Mouse (Mus musculus): Measurements from ENCODE around the gene Eme1. TPM values are rescaled to one million over a fixed set of nuclear protein-coding genes. Genes with fewer than 3 reads are reported as not detected.
"Not testable (repeated sequence)": the region's sequence is repeated elsewhere in the genome, so short reads cannot be mapped to it uniquely, and the experiment has no call there.

Gene Eme1
- 13.6 and 14.0 TPM in 2 replicates for polyA plus RNA-seq (2015; fragmentation: Nextera tagmentation; extraction: Ambion mirVana)

GRCm38 (mm10) chr11:94653663-94654436 is at the start of gene Eme1, which contains the start of gene Mrpl27:
Eme1 (minus strand) TSS chr11:94653964.
Mrpl27 (plus strand) TSS chr11:94653767.
- peaks cover 19% of the 10 kb centered on the region for H3K4me1 ChIP-seq
- peaks cover 34% of the 10 kb centered on the region for H3K36me3 ChIP-seq
- peak; percentile 82 for ATAC-seq (ENCODE audit: insufficient number of reproducible peaks, low FRiP score, low TSS enrichment, low read depth)
- no peaks in the 10 kb centered on the region for H3K27me3 ChIP-seq
- peak within 1 kb of the TSS; percentile 74 for H3K4me2 ChIP-seq
- peak within 1 kb of the TSS; percentile 44; the same call in 1 of the 2 replicates for H3K9ac ChIP-seq
- 1% methylated on average over 32 of the region's 32 CpGs for WGBS
- no peaks in the 10 kb centered on the region for H3K9me3 ChIP-seq
- peak within 1 kb of the TSS; percentile 98 for H3K27ac ChIP-seq
- peak within 1 kb of the TSS; percentile 72 for H3K4me3 ChIP-seq

GRCm38 (mm10) chr11:94702216-94702610 is 48.4 kb upstream of the Eme1 start:
- H3K27ac ChIP-seq, result no peak overlapping the region
- peaks cover 5% of the 10 kb centered on the region; the same call in 1 of the 2 replicates for H3K4me1 ChIP-seq
- WGBS, result 35% methylated on average over 3 of the region's 3 CpGs
- no peak overlapping the region for H3K9ac ChIP-seq
- ATAC-seq (ENCODE audit: insufficient number of reproducible peaks, low FRiP score, low TSS enrichment, low read depth), result no peak
- no peak overlapping the region for H3K4me3 ChIP-seq
- H3K36me3 ChIP-seq, result no peaks in the 10 kb centered on the region
- no peaks in the 10 kb centered on the region for H3K9me3 ChIP-seq
- no peak overlapping the region for H3K4me2 ChIP-seq
- H3K27me3 ChIP-seq, result peaks cover 6% of the 10 kb centered on the region; the same call in 1 of the 2 replicates

GRCm38 (mm10) chr11:94701401-94702215 is 47.8 kb upstream of the Eme1 start:
- Histone ChIP-seq H3K4me2 (no peak overlapping the region), H3K36me3 (no peaks in the 10 kb centered on the region), H3K4me1 (peaks cover 5% of the 10 kb centered on the region; the same call in 1 of the 2 replicates), H3K27ac (no peak overlapping the region), H3K9ac (no peak overlapping the region), H3K27me3 (peaks cover 6% of the 10 kb centered on the region; the same call in 1 of the 2 replicates), H3K9me3 (no peaks in the 10 kb centered on the region), H3K4me3 (no peak overlapping the region)
- no peak for ATAC-seq (ENCODE audit: insufficient number of reproducible peaks, low FRiP score, low TSS enrichment, low read depth)
- WGBS, result 44% methylated on average over 27 of the region's 27 CpGs

DNA sequence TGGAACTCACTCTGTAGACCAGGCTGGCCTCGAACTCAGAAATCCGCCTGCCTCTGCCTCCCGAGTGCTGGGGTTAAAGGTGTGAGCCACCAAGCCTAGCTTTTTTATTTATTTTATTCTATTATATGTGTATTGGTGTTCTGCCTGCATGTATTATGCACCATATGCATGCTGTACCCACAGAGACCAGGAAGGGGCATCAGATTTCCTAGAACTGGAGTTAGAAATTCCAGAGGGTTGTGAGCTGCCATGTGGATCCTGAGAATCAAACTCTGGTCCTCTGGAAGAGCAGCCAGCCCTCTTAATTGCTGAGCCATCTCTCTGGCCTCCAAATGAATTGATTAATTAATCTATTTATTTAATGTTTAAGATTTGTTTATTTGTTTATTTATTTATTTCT is 45.6 kb upstream of the Eme1 start:
- H3K9me3 ChIP-seq, result no peaks in the 10 kb centered on the region
- H3K4me2 ChIP-seq, result no peak overlapping the region
- H3K36me3 ChIP-seq, result no peaks in the 10 kb centered on the region
- peaks cover 6% of the 10 kb centered on the region; the same call in 1 of the 2 replicates for H3K27me3 ChIP-seq
- peaks cover 5% of the 10 kb centered on the region; the same call in 1 of the 2 replicates for H3K4me1 ChIP-seq
- H3K4me3 ChIP-seq, result no peak overlapping the region
- H3K27ac ChIP-seq, result no peak overlapping the region
- 97% methylated on average over 3 of the region's 3 CpGs for WGBS
- H3K9ac ChIP-seq, result no peak overlapping the region
- no peak for ATAC-seq (ENCODE audit: insufficient number of reproducible peaks, low FRiP score, low TSS enrichment, low read depth)

DNA sequence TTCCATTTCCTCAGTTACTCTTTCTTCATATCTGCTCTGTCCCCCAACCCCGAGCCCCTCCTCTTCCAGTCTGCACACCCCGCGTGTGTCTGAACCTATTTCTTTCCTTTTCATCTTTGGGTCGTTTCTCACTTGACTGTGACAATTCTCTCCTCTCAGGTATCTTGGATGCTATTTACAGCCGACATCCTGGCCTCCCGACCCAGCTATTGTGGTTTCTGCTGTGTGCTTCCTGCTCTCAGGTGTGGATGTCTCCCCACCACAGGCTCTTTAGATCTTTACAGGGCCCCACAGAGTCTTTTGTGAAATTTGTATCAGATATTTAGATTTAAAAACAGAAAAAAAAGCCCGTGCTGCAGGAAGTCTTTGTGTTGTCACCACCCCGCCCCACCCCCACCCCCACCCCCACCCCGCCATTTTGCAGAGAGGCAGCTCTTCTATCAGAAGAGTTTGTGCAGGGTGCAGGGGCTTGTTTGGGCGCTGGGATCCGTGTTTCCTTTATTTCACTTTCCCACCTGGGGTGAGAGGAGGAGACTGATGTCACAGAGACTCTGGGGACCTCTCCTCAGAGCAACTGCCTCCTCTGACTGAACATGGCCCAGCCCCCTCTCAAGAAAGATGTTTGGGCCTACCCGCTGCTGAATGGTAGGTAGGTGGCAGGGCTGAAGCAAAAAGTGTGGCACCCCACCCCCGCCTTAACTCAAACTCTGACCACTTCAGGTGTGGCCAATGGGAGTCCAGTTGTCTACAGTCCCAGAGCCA is 44.1 kb upstream of the Eme1 start:
- 43% methylated on average over 13 of the region's 13 CpGs for WGBS
- Histone ChIP-seq H3K27me3 (peaks cover 6% of the 10 kb centered on the region; the same call in 1 of the 2 replicates), H3K36me3 (no peaks in the 10 kb centered on the region), H3K9me3 (no peaks in the 10 kb centered on the region), H3K27ac (no peak overlapping the region), H3K4me1 (peaks cover 5% of the 10 kb centered on the region; the same call in 1 of the 2 replicates), H3K9ac (no peak overlapping the region), H3K4me3 (no peak overlapping the region), H3K4me2 (no peak overlapping the region)
- no peak for ATAC-seq (ENCODE audit: insufficient number of reproducible peaks, low FRiP score, low TSS enrichment, low read depth)

- peaks cover 5% of the 10 kb centered on the region; the same call in 1 of the 2 replicates for H3K4me1 ChIP-seq
- H3K27me3 ChIP-seq, result peaks cover 6% of the 10 kb centered on the region; the same call in 1 of the 2 replicates
- H3K36me3 ChIP-seq, result no peaks in the 10 kb centered on the region
- H3K27ac ChIP-seq, result no peak overlapping the region
- WGBS, result 90% methylated on average over 2 of the region's 2 CpGs
- no peak for ATAC-seq (ENCODE audit: insufficient number of reproducible peaks, low FRiP score, low TSS enrichment, low read depth)
- H3K9me3 ChIP-seq, result no peaks in the 10 kb centered on the region
- no peak overlapping the region for H3K4me2 ChIP-seq
- H3K4me3 ChIP-seq, result no peak overlapping the region
- H3K9ac ChIP-seq, result no peak overlapping the region
These were observed 43.4 kb upstream of the Eme1 start for GRCm38 (mm10) chr11:94697140-94697539.

- H3K4me1 ChIP-seq, result no peaks in the 10 kb centered on the region
- H3K27ac ChIP-seq, result no peak overlapping the region
- no peaks in the 10 kb centered on the region for H3K27me3 ChIP-seq
- H3K4me3 ChIP-seq, result no peak overlapping the region
- no peak overlapping the region for H3K4me2 ChIP-seq
- no peak overlapping the region for H3K9ac ChIP-seq
- 58% methylated on average over 6 of the region's 6 CpGs for WGBS
- no peaks in the 10 kb centered on the region for H3K36me3 ChIP-seq
- no peaks in the 10 kb centered on the region for H3K9me3 ChIP-seq
- no peak for ATAC-seq (ENCODE audit: insufficient number of reproducible peaks, low FRiP score, low TSS enrichment, low read depth)
These were observed 41.7 kb upstream of the Eme1 start for GRCm38 (mm10) chr11:94695508-94695907.

- not testable (repeated sequence) for H3K36me3 ChIP-seq; ATAC-seq (ENCODE audit: insufficient number of reproducible peaks, low FRiP score, low TSS enrichment, low read depth); H3K4me1 ChIP-seq; H3K27ac ChIP-seq; H3K9me3 ChIP-seq; H3K4me3 ChIP-seq; H3K9ac ChIP-seq; H3K4me2 ChIP-seq; H3K27me3 ChIP-seq
These were observed 38.7 kb upstream of the Eme1 start for GRCm38 (mm10) chr11:94692502-94692901.

DNA sequence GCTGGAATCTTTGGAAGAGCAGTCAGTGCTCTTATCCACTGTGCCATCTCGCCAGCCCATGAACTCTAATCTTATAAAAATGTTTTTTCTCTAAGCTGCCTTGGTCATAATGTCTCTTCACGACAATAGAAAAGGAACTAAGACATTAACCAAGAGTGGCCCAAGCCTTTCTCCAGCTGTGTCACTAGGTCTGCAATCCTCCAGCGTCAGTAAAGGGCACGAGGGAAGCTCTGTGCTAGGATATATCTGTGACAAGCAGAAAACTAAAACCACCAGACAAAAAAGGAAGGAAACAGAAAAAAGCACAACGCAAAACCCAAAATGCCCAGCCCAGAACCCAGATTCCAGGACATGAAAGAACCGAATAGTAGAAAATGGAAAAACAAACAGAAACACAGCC is 33.4 kb upstream of the Eme1 start:
- WGBS, result 81% methylated on average over 6 of the region's 6 CpGs
- H3K9me3 ChIP-seq, result no peaks in the 10 kb centered on the region
- H3K4me2 ChIP-seq, result no peak overlapping the region
- no peak overlapping the region for H3K4me3 ChIP-seq
- H3K9ac ChIP-seq, result no peak overlapping the region
- ATAC-seq (ENCODE audit: insufficient number of reproducible peaks, low FRiP score, low TSS enrichment, low read depth), result no peak
- H3K4me1 ChIP-seq, result no peaks in the 10 kb centered on the region
- H3K27ac ChIP-seq, result no peak overlapping the region
- no peaks in the 10 kb centered on the region for H3K36me3 ChIP-seq
- H3K27me3 ChIP-seq, result no peaks in the 10 kb centered on the region

GRCm38 (mm10) chr11:94682427-94682826 is 28.7 kb upstream of the Eme1 start:
- H3K9me3 ChIP-seq, result no peaks in the 10 kb centered on the region
- ATAC-seq (ENCODE audit: insufficient number of reproducible peaks, low FRiP score, low TSS enrichment, low read depth), result no peak
- no peaks in the 10 kb centered on the region for H3K27me3 ChIP-seq
- 74% methylated on average over 7 of the region's 7 CpGs for WGBS
- peaks cover 8% of the 10 kb centered on the region for H3K4me1 ChIP-seq
- H3K4me2 ChIP-seq, result no peak overlapping the region
- H3K36me3 ChIP-seq, result no peaks in the 10 kb centered on the region
- no peak overlapping the region for H3K4me3 ChIP-seq
- H3K9ac ChIP-seq, result no peak overlapping the region
- no peak overlapping the region for H3K27ac ChIP-seq

DNA sequence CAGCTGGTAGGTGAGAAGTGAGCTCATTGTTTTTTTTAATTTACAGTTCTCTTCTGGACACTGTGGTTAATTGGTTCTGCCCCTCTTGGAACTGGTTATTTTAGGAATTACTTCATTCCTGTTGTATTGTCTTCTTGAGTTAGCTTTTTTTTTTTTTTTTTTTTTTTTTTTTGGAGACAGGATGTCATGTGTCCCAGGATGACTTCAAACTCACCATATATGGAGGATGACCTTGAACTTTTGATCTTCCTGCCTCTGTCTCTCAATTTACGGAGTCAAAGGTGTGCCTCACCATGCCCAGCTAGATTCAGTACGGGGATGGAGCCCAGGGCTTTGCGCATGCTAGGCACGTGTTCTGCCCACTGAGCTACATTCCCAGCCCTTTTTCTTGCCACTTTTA is 27.9 kb upstream of the Eme1 start:
- H3K9me3 ChIP-seq, result no peaks in the 10 kb centered on the region
- no peak overlapping the region for H3K27ac ChIP-seq
- no peaks in the 10 kb centered on the region for H3K36me3 ChIP-seq
- no peaks in the 10 kb centered on the region for H3K27me3 ChIP-seq
- no peak overlapping the region for H3K4me2 ChIP-seq
- WGBS, result 77% methylated on average over 4 of the region's 4 CpGs
- ATAC-seq (ENCODE audit: insufficient number of reproducible peaks, low FRiP score, low TSS enrichment, low read depth), result no peak
- H3K4me3 ChIP-seq, result no peak overlapping the region
- no peak overlapping the region for H3K9ac ChIP-seq
- H3K4me1 ChIP-seq, result peaks cover 9% of the 10 kb centered on the region

Measured in limb, embryonic 15.5 days (tissue).